Mouse (Mus musculus) cerebral cortex, adult 2 months (tissue): ENCODE measurements around the gene Pdgfra.

ENCODE experiments used
- WGBS: fragments of 180-500 bp; shearing (Covaris S2); methylation state at CpG from one replicate; pipeline ENCODE4 v1.1.7; 2018; 5-methylcytosine and 5-hydroxymethylcytosine counted together

Pdgfra gene

GRCm38 (mm10) chr5:75209966-75210365 is 57.9 kb downstream of the Pdgfra start:
- 6% methylated on average over 1 of the region's 1 CpGs for WGBS

DNA sequence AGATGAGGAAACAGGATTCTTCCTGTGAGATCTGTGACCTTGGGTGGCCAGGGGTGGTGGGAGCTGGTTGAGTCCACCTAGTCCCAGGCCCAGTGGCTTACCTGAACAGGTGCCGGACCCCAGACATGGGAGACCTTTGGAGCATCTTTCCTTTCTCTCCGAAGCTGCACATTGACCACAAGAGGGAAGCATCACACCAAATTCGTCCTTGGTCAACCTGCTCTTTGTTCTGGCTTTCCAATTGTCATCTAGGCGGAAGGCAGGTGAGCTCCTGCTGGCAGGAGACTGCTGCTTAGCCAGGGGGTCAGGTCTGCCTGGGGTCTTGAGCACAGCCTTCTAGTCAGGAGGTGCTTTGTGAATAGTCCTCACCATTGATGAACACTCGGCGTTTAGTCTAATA is 62.4 kb downstream of the Pdgfra start:
- 61% methylated on average over 6 of the region's 6 CpGs for WGBS

- WGBS = 84% methylated on average over 7 of the region's 7 CpGs
Measured at GRCm38 (mm10) chr5:75214929-75215328, 62.8 kb downstream of the Pdgfra start.

DNA sequence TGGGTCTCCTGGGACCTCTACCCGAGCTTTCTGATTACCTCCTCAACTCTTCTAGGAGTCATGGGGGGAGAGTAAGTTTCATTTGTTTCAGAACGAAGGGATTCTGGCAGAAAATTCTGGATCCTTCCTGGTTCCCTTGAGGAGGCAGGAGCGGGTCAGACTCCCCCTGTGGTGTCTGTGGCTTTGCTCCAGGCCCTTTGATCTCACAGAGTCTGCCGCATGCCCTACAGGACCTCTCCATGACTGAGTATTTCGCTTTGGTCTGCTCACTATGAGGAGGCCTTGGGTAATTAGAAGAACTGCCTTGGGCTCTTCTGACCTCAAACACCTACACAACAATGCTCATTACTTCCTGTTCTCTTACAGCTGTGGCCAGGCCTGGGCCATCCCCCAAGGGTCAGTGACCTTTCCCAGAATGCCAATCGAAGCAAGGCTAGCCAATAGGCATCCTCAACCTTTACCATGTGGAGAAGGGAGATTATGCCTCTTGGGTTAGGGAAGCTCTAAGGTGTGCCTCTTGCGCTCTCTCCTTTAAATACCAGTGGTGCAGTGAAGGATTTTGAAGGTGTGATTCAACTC is 63.7 kb downstream of the Pdgfra start:
- 81% methylated on average over 7 of the region's 7 CpGs for WGBS

DNA sequence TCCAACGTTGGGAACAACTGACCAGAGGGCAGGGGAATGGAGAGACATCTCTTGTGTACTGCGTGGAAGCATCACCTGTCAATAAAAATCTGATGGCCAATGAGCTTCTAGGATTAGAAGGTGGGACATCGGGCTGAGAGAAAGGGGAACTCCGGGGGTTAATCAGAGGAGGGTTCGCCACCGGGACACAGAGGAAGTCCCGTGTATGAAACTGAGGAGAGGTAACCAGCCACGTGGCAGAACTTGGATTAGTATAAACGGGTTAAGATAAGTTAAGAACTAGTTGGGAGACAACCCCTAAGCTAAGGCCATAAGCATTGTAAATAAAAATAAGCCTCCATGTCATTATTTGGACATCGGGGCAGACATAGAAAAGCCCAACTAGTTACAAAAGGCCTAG is 69.5 kb downstream of the Pdgfra start:
- 87% methylated on average over 10 of the region's 10 CpGs for WGBS

DNA sequence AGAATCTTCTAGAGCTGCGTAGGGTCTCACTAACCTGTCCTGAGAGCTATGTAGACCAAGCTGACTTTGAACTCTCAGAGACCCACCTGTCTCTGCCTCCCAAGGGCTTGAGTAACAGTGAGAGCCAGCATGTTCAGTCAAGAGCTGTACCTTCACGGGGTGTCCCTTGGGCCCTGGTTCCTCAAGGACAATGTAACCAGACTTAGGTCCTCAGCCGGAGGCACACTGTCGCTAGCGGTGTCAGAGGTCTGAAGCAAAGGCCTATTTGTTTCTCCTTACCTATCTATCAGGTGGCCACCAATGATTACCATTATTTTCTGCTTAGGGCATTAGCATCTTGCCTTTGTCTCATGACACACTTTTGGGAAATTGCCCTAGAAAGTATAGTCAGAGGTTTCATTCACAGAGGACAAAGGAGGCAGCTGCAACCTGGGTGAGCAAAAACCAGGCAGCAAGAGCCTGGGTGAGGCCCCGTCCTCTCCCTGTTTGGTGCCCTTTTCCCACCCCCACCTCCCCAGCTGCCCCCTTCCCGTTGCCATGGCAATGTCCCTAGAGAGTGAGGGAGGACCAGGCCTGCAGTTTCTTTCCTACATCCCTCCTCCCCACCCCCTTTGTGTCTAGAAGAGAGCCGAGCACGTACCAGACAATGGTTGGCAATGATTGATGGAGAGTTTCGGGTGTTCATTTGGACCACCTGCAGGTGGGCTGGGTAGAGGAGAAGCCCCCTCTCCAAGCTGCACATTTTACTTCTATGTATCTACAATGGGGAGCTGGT is 70.6 kb downstream of the Pdgfra start:
- WGBS = 80% methylated on average over 10 of the region's 10 CpGs

DNA sequence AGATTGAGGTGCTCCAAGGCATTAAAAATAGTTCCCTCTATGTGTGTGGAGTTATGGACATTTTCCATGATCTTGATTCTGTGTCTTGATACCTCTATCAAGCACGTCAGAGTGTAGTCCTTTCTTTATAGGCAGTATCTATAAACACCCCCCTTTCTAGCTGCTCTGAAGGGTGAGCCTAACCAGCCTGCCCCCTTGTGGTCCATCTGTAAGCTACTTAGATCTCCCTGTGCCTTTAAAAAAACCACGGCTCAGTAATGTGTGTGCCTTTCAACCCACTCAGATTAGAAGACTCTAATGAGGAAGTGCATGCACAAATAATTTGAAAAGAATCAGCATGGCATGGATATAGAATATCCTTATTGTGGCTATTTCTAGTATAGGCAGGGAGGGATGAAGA is 86.3 kb downstream of the Pdgfra start:
- WGBS = 35% methylated on average over 2 of the region's 2 CpGs

- 76% methylated on average over 15 of the region's 15 CpGs for WGBS
Measured at GRCm38 (mm10) chr5:75238928-75239777, 87.1 kb downstream of the Pdgfra start.

- WGBS = 27% methylated on average over 25 of the region's 25 CpGs
Measured at GRCm38 (mm10) chr5:75247070-75247740, 95.1 kb downstream of the Pdgfra start.
